Mouse (Mus musculus): Measurements from ENCODE around the gene Camkmt. TPM values are rescaled to one million over a fixed set of nuclear protein-coding genes. Genes with fewer than 3 reads are reported as not detected.

The Camkmt gene
- 13.6 and 15.1 TPM in 2 replicates for polyA plus RNA-seq (2016; fragmentation: Nextera tagmentation; extraction: Ambion mirVana)

DNA sequence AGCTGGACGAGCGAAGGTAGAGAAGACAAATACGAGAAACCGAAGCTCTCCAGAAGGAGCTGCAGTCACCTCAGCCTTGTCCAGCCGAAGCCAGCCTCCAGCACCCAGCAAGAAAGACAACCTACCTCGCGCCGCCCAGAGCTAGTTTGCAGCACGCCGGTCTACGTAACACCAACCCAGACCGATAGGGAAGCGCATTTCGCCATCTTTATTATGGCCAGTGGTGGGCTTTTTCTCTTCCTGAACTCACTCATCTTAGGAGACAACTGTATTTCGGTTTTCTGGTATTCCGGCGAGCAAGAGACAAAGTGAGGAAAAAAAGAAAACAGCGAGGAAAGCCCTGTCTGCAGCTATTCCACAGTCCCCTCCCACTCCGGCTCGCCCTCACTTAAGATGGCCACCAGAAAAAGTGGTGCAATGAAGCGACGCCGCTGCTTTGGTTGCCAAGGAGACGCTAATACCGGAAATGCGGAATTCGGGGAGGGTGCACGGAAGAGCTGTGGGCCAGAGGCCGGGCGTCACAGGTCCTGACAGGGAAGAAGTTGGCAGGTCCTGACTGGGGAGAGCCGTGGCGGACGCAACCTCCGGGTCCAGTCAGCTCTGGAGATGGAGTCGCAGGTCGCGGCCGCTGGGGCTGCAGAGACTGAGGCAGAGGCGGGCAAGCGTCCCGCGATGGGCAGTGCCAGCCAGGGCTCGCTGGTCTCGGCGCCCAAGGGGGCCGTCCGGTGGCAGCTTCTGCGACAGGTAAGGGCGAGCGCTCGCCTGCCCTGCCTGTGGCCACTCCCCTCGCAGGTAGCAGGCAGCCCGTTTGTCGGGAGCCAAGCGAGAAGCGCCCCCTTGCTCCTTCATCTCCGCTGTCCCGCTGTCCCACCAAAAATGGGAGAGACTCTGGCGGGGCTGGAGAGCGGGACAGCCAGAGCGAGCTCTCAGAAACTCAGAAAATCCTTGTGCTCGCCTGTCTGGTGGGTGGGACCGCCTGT, at the start of gene Camkmt, which contains the start of gene Prepl:
Camkmt (plus strand) TSS at position 433 of the 980 bp plus-strand sequence.
Prepl (minus strand) TSS at position 122 of the 980 bp plus-strand sequence.
- Histone ChIP-seq H3K9ac (peak within 1 kb of the TSS; percentile 72), H3K27ac (peak within 1 kb of the TSS; percentile 85), H3K27me3 (no peaks in the 10 kb centered on the region), H3K4me2 (replicated peaks) (peak within 1 kb of the TSS; percentile 67), H3K9me3 (no peaks in the 10 kb centered on the region), H3K36me3 (no peaks in the 10 kb centered on the region), H3K4me1 (peaks cover 10% of the 10 kb centered on the region), H3K4me3 (peak within 1 kb of the TSS; percentile 85)
- WGBS, result under 1% methylated on average over 58 of the region's 63 CpGs
- ATAC-seq (ENCODE audit: insufficient number of reproducible peaks, insufficient read depth, low FRiP score, low TSS enrichment), result peak; percentile 98

DNA sequence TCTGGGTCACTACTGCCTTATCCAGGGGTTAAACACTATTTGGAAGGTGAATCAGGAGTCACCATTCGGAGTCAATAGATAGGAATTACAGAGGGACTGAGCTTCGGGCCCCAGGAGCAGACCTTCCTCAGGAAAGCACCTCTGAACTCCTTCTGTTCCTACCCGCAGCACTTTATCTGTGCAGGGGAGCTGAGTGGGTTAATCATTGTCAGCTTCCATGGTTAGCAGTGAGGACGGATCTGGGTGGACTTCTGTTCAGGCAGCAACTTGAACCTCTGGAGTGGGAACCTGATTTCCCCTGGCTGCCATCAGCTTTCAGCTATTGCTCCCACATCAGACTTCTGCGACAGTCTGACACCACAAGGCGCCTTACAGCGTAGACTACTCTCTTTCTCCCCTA, 49.4 kb upstream of the Camkmt start:
- Histone ChIP-seq H3K4me3 (no peak overlapping the region), H3K9ac (no peak overlapping the region), H3K27me3 (no peaks in the 10 kb centered on the region), H3K9me3 (no peaks in the 10 kb centered on the region), H3K36me3 (no peaks in the 10 kb centered on the region), H3K4me2 (replicated peaks) (no peak overlapping the region), H3K27ac (no peak overlapping the region), H3K4me1 (no peaks in the 10 kb centered on the region)
- ATAC-seq (ENCODE audit: insufficient number of reproducible peaks, insufficient read depth, low FRiP score, low TSS enrichment), result no peak
- WGBS, result 75% methylated on average over 7 of the region's 7 CpGs

DNA sequence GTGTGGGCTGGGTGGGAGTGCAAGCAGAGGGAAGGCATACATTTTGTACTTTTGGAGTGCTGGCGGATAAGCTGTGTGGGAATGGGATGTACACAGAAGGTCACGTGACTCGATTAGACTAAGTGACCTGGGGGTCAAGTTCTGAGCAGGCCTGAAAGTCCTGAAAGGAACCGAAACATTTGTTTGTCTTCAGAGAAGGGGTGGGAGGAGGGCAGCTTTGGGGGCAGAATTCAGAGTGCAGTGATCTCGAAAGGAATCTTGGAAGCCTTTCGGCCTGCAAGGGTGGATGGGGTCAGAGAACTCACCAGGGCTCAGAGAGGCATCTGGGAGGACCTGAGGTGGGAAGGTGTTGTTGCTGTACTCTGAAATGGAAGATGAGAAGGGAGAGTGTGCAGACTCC, 47.9 kb upstream of the Camkmt start:
- H3K27me3 ChIP-seq, result no peaks in the 10 kb centered on the region
- 72% methylated on average over 6 of the region's 6 CpGs for WGBS
- H3K4me3 ChIP-seq, result no peak overlapping the region
- H3K36me3 ChIP-seq, result no peaks in the 10 kb centered on the region
- no peak overlapping the region for H3K27ac ChIP-seq
- no peak overlapping the region for H3K4me2 ChIP-seq (replicated peaks)
- no peak for ATAC-seq (ENCODE audit: insufficient number of reproducible peaks, insufficient read depth, low FRiP score, low TSS enrichment)
- H3K9me3 ChIP-seq, result no peaks in the 10 kb centered on the region
- no peaks in the 10 kb centered on the region for H3K4me1 ChIP-seq
- no peak overlapping the region for H3K9ac ChIP-seq

GRCm38 (mm10) chr17:85043404-85043816, 46.9 kb upstream of the Camkmt start:
- no peak overlapping the region for H3K4me3 ChIP-seq
- no peak overlapping the region for H3K27ac ChIP-seq
- no peaks in the 10 kb centered on the region for H3K9me3 ChIP-seq
- H3K4me1 ChIP-seq, result no peaks in the 10 kb centered on the region
- no peak for ATAC-seq (ENCODE audit: insufficient number of reproducible peaks, insufficient read depth, low FRiP score, low TSS enrichment)
- WGBS, result 82% methylated on average over 6 of the region's 6 CpGs
- no peaks in the 10 kb centered on the region for H3K27me3 ChIP-seq
- H3K9ac ChIP-seq, result no peak overlapping the region
- H3K4me2 ChIP-seq (replicated peaks), result no peak overlapping the region
- no peaks in the 10 kb centered on the region for H3K36me3 ChIP-seq

- no peaks in the 10 kb centered on the region for H3K27me3 ChIP-seq
- ATAC-seq (ENCODE audit: insufficient number of reproducible peaks, insufficient read depth, low FRiP score, low TSS enrichment), result no peak
- H3K4me1 ChIP-seq, result no peaks in the 10 kb centered on the region
- no peak overlapping the region for H3K4me2 ChIP-seq (replicated peaks)
- H3K9me3 ChIP-seq, result no peaks in the 10 kb centered on the region
- no peak overlapping the region for H3K9ac ChIP-seq
- no peak overlapping the region for H3K4me3 ChIP-seq
- H3K27ac ChIP-seq, result no peak overlapping the region
- WGBS, result 90% methylated on average over 5 of the region's 5 CpGs
- H3K36me3 ChIP-seq, result no peaks in the 10 kb centered on the region
These were observed 45.9 kb upstream of the Camkmt start for GRCm38 (mm10) chr17:85044466-85044865.

GRCm38 (mm10) chr17:85045160-85045559, 45.2 kb upstream of the Camkmt start:
- no peaks in the 10 kb centered on the region for H3K4me1 ChIP-seq
- no peak overlapping the region for H3K9ac ChIP-seq
- H3K9me3 ChIP-seq, result no peaks in the 10 kb centered on the region
- H3K4me3 ChIP-seq, result no peak overlapping the region
- no peak overlapping the region for H3K27ac ChIP-seq
- ATAC-seq (ENCODE audit: insufficient number of reproducible peaks, insufficient read depth, low FRiP score, low TSS enrichment), result no peak
- WGBS, result 84% methylated on average over 12 of the region's 12 CpGs
- no peak overlapping the region for H3K4me2 ChIP-seq (replicated peaks)
- no peaks in the 10 kb centered on the region for H3K36me3 ChIP-seq
- H3K27me3 ChIP-seq, result no peaks in the 10 kb centered on the region

- no peaks in the 10 kb centered on the region for H3K27me3 ChIP-seq
- no peak for ATAC-seq (ENCODE audit: insufficient number of reproducible peaks, insufficient read depth, low FRiP score, low TSS enrichment)
These were observed 42.0 kb upstream of the Camkmt start for GRCm38 (mm10) chr17:85048379-85048778.

GRCm38 (mm10) chr17:85058276-85058675, 32.1 kb upstream of the Camkmt start:
- Histone ChIP-seq H3K4me1 (no peaks in the 10 kb centered on the region), H3K9ac (no peak overlapping the region), H3K36me3 (peaks cover 6% of the 10 kb centered on the region), H3K9me3 (no peaks in the 10 kb centered on the region), H3K27me3 (no peaks in the 10 kb centered on the region), H3K27ac (no peak overlapping the region), H3K4me2 (replicated peaks) (no peak overlapping the region), H3K4me3 (no peak overlapping the region)
- ATAC-seq (ENCODE audit: insufficient number of reproducible peaks, insufficient read depth, low FRiP score, low TSS enrichment), result no peak
- 83% methylated on average over 7 of the region's 7 CpGs for WGBS

More at GRCm38 (mm10) chr17:85048379-85048778, 42.0 kb upstream of the Camkmt start:
- no peak overlapping the region for H3K4me2 ChIP-seq (replicated peaks)
- H3K9ac ChIP-seq, result no peak overlapping the region
- no peaks in the 10 kb centered on the region for H3K9me3 ChIP-seq
- no peaks in the 10 kb centered on the region for H3K4me1 ChIP-seq
- H3K27ac ChIP-seq, result no peak overlapping the region
- H3K4me3 ChIP-seq, result no peak overlapping the region
- no peaks in the 10 kb centered on the region for H3K36me3 ChIP-seq
- WGBS, result 93% methylated on average over 5 of the region's 5 CpGs

DNA sequence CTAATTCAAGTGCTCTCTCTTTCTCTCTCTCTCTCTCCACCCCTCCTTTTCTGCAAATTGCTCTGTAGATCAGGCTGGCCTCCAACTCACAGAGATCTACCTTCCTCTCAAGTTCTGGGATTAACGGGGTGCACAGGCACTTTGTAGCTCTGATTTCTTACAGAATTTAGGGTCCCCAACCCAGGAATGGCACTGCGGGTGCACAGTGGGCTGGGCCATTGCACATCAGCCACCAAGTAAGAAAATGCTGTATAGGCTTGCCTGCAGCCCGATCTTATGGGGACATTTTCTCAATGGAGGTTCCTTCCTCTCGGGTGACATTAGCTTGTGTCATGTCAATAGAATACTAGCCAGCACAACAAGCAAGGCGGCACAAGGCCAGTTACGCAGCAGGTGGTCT, 31.2 kb upstream of the Camkmt start:
- Histone ChIP-seq H3K4me1 (no peaks in the 10 kb centered on the region), H3K36me3 (peaks cover 13% of the 10 kb centered on the region), H3K9ac (no peak overlapping the region), H3K4me2 (replicated peaks) (no peak overlapping the region), H3K27ac (no peak overlapping the region), H3K27me3 (no peaks in the 10 kb centered on the region), H3K4me3 (no peak overlapping the region), H3K9me3 (no peaks in the 10 kb centered on the region)
- WGBS, result 89% methylated on average over 6 of the region's 6 CpGs
- ATAC-seq (ENCODE audit: insufficient number of reproducible peaks, insufficient read depth, low FRiP score, low TSS enrichment), result no peak

DNA sequence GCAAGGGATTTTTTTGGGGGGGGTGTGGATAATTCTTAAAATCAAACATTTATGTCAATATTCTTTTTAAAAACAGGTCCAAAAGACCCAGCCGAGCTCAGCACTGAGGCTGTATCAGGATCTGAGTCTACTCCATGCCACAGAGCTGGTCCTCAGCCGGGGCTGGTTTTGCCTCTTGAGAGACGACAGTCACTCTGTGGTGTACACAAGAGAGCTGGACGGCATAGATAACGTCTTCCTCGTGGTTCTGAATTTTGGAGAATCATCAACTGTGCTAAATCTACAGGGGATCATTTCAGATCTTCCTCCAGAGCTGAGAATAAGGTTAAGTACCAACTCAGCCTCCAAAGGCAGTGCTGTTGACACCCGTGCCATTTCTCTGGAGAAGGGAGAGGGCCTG, 26.8 kb upstream of the Camkmt start:
- Histone ChIP-seq H3K4me2 (replicated peaks) (no peak overlapping the region), H3K9me3 (no peaks in the 10 kb centered on the region), H3K27me3 (no peaks in the 10 kb centered on the region), H3K9ac (no peak overlapping the region), H3K4me3 (no peak overlapping the region), H3K4me1 (no peaks in the 10 kb centered on the region), H3K36me3 (peaks cover 41% of the 10 kb centered on the region), H3K27ac (no peak overlapping the region)
- ATAC-seq (ENCODE audit: insufficient number of reproducible peaks, insufficient read depth, low FRiP score, low TSS enrichment), result no peak
- WGBS, result 85% methylated on average over 7 of the region's 7 CpGs

- no peak overlapping the region for H3K9ac ChIP-seq
- ATAC-seq (ENCODE audit: insufficient number of reproducible peaks, insufficient read depth, low FRiP score, low TSS enrichment), result no peak
- H3K27me3 ChIP-seq, result no peaks in the 10 kb centered on the region
- no peak overlapping the region for H3K4me3 ChIP-seq
- H3K4me2 ChIP-seq (replicated peaks), result no peak overlapping the region
- H3K36me3 ChIP-seq, result peaks cover 68% of the 10 kb centered on the region
- no peak overlapping the region for H3K27ac ChIP-seq
- H3K9me3 ChIP-seq, result no peaks in the 10 kb centered on the region
- 92% methylated on average over 7 of the region's 7 CpGs for WGBS
- no peaks in the 10 kb centered on the region for H3K4me1 ChIP-seq
These were observed 23.0 kb upstream of the Camkmt start for GRCm38 (mm10) chr17:85067331-85067730.

DNA sequence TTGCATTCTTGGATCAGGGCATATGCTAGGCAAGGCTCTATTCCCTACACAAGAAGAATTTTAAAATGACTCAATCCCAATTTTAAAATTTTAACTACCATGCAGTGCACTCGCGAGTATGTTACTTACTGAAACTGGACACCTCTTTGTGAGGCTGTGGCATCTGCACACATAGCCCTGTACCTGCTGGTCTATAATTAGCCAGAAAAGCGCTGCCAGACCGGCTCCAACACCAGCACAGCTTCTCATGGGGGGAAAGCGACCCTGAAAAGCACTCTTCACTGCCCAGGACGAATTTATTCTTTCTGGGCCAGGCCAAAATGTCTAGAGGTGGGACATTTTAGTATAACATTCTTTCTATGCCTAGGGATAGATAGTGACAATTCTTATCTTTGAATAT, 19.7 kb upstream of the Camkmt start:
- no peaks in the 10 kb centered on the region for H3K9me3 ChIP-seq
- H3K27me3 ChIP-seq, result no peaks in the 10 kb centered on the region
- no peak for ATAC-seq (ENCODE audit: insufficient number of reproducible peaks, insufficient read depth, low FRiP score, low TSS enrichment)
- no peak overlapping the region for H3K4me2 ChIP-seq (replicated peaks)
- no peak overlapping the region for H3K4me3 ChIP-seq
- WGBS, result 64% methylated on average over 6 of the region's 6 CpGs
- H3K4me1 ChIP-seq, result no peaks in the 10 kb centered on the region; the same call in 1 of the 2 replicates
- peaks cover 41% of the 10 kb centered on the region for H3K36me3 ChIP-seq
- H3K27ac ChIP-seq, result no peak overlapping the region
- H3K9ac ChIP-seq, result no peak overlapping the region

Measured in embryonic facial prominence, embryonic 12.5 days (tissue).